Mouse (Mus musculus): ENCODE measurements around the gene Arhgap25.

GRCm38 (mm10) chr6:87455507-87455906, 77.6 kb downstream of the Arhgap25 start:
- TF ChIP-seq POLR2A (IDR thresholded peaks at IDR 0.05; ENCODE audit: extremely low read depth, insufficient read depth, low read length), result no peak
- TF ChIP-seq CTCF (IDR thresholded peaks at IDR 0.05; ENCODE audit: low read depth, low read length), result no peak
